Mouse (Mus musculus) ES-Bruce4 (cell line): ENCODE data around the gene Gabarap.

Experiments used
- CTCF ChIP-seq: IDR thresholded peaks from one replicate; pipeline ENCODE4 v1.8.1; 2011; ENCODE audit warnings: low read depth, low read length
- POLR2A ChIP-seq: IDR thresholded peaks from one replicate; pipeline ENCODE4 v1.8.1; 2011; ENCODE audit warnings: low read length; ENCODE audit not compliant: insufficient read depth

DNA sequence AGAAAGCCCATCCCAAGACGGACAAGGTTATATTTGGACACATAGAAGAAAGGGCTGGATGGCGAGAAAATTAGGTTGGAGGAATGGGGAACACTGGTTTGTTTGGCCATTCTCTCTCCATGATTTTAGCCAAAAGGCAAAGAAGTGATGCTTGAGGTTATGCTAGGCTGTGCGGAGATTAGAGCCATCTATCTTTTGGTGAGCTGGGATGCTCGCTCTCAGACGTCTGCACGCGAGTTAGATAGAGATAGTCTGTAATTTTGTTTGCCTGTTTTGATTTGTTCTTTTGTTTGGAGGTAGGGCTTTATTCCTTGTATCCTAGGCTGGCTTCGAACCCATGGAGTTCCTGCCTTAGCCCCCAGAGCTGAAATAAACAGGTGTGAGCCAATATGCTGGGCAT is 10.2 kb downstream of the Gabarap start:
- no peak for TF ChIP-seq CTCF
- TF ChIP-seq POLR2A, result no peak
